Mouse (Mus musculus) hindbrain, embryonic 13.5 days (tissue): ENCODE results near the gene Ptbp1. TPM values are rescaled to one million over a fixed set of nuclear protein-coding genes. Genes with fewer than 3 reads are reported as not detected.
A peak's percentile ranks its signal among the peaks of the same experiment; 100 is the strongest.

Source experiments
- ATAC-seq: fragments of 200-750 bp; cut with Nextera tagmentation; 2 replicates; pipeline ENCODE4 v1.8.0; 2017; ENCODE audit warnings: moderate TSS enrichment; ENCODE audit not compliant: low FRiP score
- H3K27ac ChIP-seq: fragments of 300-500 bp; sonication (generic); 2 replicates; pipeline ENCODE4 v1.5.1; 2015; ENCODE audit warnings: inconsistent platforms, mild to moderate bottlenecking, moderate library complexity
- H3K27me3 ChIP-seq: fragments of 300-500 bp; sonication (generic); 2 replicates; pipeline ENCODE4 v1.6.1; 2015; ENCODE audit warnings: mild to moderate bottlenecking, inconsistent platforms
- H3K36me3 ChIP-seq: fragments of 300-500 bp; sonication (generic); 2 replicates; pipeline ENCODE4 v1.6.1; 2015; ENCODE audit warnings: mild to moderate bottlenecking, inconsistent platforms
- H3K4me1 ChIP-seq: fragments of 300-500 bp; sonication (generic); replicated peaks from 2 replicates; pipeline ENCODE4 v1.6.1; 2015; ENCODE audit warnings: inconsistent platforms
- H3K4me2 ChIP-seq: fragments of 300-500 bp; sonication (generic); 2 replicates; pipeline ENCODE4 v1.6.1; 2015; ENCODE audit warnings: inconsistent platforms, mild to moderate bottlenecking, moderate library complexity
- H3K4me3 ChIP-seq: fragments of 300-500 bp; sonication (generic); 2 replicates; pipeline ENCODE4 v1.5.1; 2015; ENCODE audit warnings: mild to moderate bottlenecking, inconsistent platforms
- H3K9ac ChIP-seq: fragments of 300-500 bp; sonication (generic); 2 replicates; pipeline ENCODE4 v1.6.1; 2015; ENCODE audit warnings: mild to moderate bottlenecking, inconsistent platforms
- H3K9me3 ChIP-seq: fragments of 300-500 bp; sonication (generic); 2 replicates; pipeline ENCODE4 v1.6.1; 2016; ENCODE audit warnings: inconsistent platforms
- WGBS: fragments of 180-500 bp; shearing (Covaris S2); methylation state at CpG from one replicate; pipeline ENCODE4 v1.1.7; 2015; 5-methylcytosine and 5-hydroxymethylcytosine counted together
- polyA plus RNA-seq: library from polyadenylated mRNA; unstranded; fragments of >200 nt; fragmentation: Nextera tagmentation; extraction: Ambion mirVana; gene quantifications from 2 replicates; pipeline ENCODE4 v1.2.1, GENCODE M21; 2015

The Ptbp1 gene
- polyA plus RNA-seq, 1 experiment from 2014 or later = 86.0 TPM

DNA sequence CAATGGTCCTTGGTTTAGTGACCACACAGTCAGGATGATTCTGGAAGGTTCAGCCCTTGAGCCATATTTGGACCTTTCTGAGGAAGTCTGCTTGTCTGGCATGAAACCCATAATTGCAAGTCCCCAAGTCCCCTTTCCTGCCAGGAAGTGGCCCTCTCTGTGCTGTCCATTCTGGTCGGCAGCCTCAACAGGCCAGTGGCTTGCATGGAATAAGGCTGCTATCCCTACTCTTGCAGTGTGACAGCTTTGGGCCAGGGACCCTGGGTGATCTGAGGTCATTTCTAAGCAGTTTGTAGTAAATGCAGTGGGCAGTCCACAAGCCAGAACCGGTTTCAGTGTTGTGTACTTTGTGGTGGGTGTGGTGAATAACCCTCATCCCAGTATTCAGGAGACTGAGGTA is 16.1 kb upstream of the Ptbp1 start:
- no peak overlapping the region for H3K4me3 ChIP-seq
- WGBS = 71% methylated on average over 2 of the region's 2 CpGs
- H3K27me3 ChIP-seq = no peaks in the 10 kb centered on the region
- no peak overlapping the region for H3K27ac ChIP-seq
- no peak overlapping the region for H3K4me2 ChIP-seq
- H3K9me3 ChIP-seq = peaks cover 3% of the 10 kb centered on the region; the same call in 1 of the 2 replicates
- H3K9ac ChIP-seq = no peak overlapping the region
- ATAC-seq = no peak
- H3K4me1 ChIP-seq = peaks cover 22% of the 10 kb centered on the region
- no peaks in the 10 kb centered on the region for H3K36me3 ChIP-seq

DNA sequence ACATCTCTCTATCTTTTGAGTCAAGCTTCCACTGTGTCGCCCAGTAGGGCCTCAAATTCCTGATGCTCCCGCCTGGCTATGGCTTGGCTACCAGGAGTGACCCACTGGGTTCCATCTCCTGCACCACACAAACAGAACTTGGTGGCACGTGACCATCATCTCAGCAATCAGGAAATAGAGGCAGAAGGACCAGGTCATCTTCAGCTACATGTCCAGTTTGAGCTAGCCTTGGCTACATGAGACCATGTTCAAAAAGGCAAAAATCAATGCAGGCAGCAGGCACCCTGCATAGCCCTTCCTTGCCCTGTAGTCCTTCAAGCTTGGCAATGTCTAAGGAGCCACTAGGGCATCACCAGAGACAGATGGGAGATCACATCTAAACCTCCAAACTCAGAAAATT is 14.1 kb upstream of the Ptbp1 start:
- 88% methylated on average over 3 of the region's 3 CpGs for WGBS
- no peak for ATAC-seq

DNA sequence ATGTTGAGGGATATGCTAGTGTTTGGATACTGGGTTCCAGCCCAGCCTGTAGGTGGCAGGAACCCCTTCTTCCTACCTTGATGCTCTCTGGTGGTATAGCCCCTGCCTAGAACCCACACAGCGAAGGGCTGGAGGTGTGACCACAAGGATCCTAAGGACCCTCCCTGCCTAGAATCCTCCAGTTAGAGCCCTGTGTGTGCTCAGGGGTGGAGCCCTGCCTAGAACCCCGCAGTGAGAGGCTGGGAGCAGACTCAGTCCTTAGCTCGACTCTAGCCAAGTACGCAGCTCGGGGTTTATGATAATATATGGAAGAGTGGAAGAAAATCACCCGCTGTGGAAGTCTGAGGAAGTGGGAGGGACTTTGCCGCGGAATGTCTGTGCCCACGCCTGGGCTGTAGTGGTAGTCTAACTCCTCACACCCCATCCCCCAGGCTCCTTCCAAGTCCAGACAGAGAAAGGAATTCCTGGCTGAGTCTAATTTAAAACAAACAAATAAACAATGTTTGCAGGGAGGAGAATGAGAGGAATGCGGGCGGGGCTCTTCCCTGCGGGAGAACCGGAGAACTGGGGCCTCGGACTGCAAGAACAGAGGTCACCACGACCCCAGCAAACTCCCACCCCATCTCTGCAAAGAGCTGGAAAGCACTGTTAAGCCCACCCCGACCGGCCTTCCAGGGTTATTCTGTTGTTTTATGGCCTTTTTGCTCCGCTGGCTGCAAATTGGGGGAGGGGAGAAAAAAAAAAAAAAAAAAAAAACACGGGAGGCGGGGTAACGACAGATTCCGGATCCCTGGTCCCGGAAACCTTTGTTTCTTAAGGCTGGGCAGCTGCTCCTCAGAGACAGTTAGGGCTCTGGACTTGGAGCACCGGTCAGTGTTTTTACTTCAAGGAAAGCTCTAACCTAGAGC is 13.3 kb upstream of the Ptbp1 start:
- WGBS = under 1% methylated on average over 24 of the region's 24 CpGs
- H3K9me3 ChIP-seq = peaks cover 3% of the 10 kb centered on the region; the same call in 1 of the 2 replicates

More for the DNA sequence above, 14.1 kb upstream of the Ptbp1 start:
- H3K9ac ChIP-seq = no peak overlapping the region
- peaks cover 3% of the 10 kb centered on the region; the same call in 1 of the 2 replicates for H3K9me3 ChIP-seq
- peaks cover 29% of the 10 kb centered on the region for H3K4me1 ChIP-seq
- H3K4me2 ChIP-seq = peak overlapping the region; percentile 57; the same call in 1 of the 2 replicates
- no peaks in the 10 kb centered on the region for H3K36me3 ChIP-seq
- no peaks in the 10 kb centered on the region for H3K27me3 ChIP-seq
- H3K27ac ChIP-seq = peak overlapping the region; percentile 75; the same call in 1 of the 2 replicates
- H3K4me3 ChIP-seq = no peak overlapping the region

DNA sequence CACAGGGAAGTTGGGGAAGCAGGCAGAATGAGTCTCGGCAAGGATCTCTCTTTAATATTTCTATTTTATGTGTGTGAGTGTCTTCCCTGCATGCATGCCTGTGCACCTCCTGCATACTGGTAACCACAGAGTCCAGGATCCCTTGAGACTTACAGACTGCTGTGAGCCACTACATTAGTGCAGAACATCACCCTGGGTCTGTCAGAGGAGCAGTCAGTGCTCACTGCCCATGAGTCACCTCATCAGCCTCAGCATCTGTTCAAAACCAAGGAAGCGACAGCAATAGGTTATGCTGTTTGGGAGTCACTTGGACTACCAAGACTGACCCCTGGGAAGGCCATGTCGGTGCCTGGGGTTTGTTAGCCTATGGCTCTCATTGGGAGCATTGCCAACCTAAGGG is 11.9 kb upstream of the Ptbp1 start:
- Histone ChIP-seq H3K36me3 (no peaks in the 10 kb centered on the region), H3K4me3 (no peak overlapping the region), H3K27ac (no peak overlapping the region), H3K9me3 (no peaks in the 10 kb centered on the region), H3K9ac (no peak overlapping the region), H3K4me1 (peaks cover 29% of the 10 kb centered on the region), H3K4me2 (no peak overlapping the region), H3K27me3 (no peaks in the 10 kb centered on the region)
- ATAC-seq = no peak
- 76% methylated on average over 3 of the region's 3 CpGs for WGBS

More for the DNA sequence above, 13.3 kb upstream of the Ptbp1 start:
- Histone ChIP-seq H3K27ac (peak overlapping the region; percentile 75), H3K27me3 (no peaks in the 10 kb centered on the region), H3K4me3 (peak overlapping the region; percentile 31), H3K9ac (peak overlapping the region; percentile 67), H3K4me2 (peak overlapping the region; percentile 57), H3K4me1 (peaks cover 29% of the 10 kb centered on the region), H3K36me3 (no peaks in the 10 kb centered on the region)
- ATAC-seq = peak; percentile 80

DNA sequence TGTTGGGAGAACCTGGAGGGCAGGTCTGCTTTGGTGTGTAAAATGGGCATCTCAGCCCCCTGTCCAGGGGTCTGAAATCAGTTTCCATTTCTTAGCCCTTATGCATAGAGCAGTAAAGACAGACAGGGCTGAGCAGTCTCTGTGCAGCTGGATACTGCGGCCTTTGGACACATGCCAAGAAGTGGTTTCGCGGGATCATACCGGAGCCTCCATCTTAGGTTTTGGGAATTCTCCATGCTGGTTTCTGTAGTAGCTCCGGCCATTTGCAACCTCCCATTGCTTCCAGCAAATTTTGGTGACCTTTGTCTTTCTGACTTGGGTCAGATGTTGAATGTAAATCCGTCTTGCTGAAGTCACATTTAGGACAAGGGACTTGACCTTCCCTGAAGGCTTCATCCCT is 10.8 kb upstream of the Ptbp1 start:
- no peak overlapping the region for H3K27ac ChIP-seq
- no peak for ATAC-seq
- H3K4me3 ChIP-seq = no peak overlapping the region
- H3K36me3 ChIP-seq = no peaks in the 10 kb centered on the region
- peaks cover 34% of the 10 kb centered on the region for H3K4me1 ChIP-seq
- H3K27me3 ChIP-seq = no peaks in the 10 kb centered on the region
- no peak overlapping the region for H3K9ac ChIP-seq
- WGBS = 52% methylated on average over 6 of the region's 6 CpGs
- H3K9me3 ChIP-seq = no peaks in the 10 kb centered on the region
- no peak overlapping the region for H3K4me2 ChIP-seq

DNA sequence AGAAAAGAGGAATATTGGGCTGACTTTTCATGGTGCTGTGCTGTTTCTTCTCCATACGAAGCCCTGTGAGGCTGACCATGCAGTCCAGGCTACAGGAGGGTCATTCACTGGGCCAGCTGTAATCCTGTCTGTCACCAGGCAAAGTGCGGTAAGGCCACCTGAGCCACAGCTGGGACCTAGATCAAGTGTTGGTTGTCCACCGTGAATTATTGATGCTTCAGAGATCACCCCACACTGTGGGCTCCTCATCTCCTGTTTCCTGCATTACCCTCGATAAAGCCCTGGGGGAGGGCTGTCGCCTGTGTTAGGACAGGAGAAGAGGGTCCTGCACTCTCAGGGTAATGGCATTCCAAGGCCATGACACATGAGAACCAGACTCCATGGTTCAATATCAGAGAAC is 7.7 kb upstream of the Ptbp1 start:
- no peak overlapping the region for H3K4me3 ChIP-seq
- H3K27me3 ChIP-seq = no peaks in the 10 kb centered on the region
- 60% methylated on average over 5 of the region's 5 CpGs for WGBS
- no peak overlapping the region for H3K9ac ChIP-seq
- H3K4me2 ChIP-seq = no peak overlapping the region
- ATAC-seq = no peak
- no peaks in the 10 kb centered on the region for H3K36me3 ChIP-seq
- no peak overlapping the region for H3K27ac ChIP-seq
- H3K4me1 ChIP-seq = peaks cover 29% of the 10 kb centered on the region
- H3K9me3 ChIP-seq = no peaks in the 10 kb centered on the region

DNA sequence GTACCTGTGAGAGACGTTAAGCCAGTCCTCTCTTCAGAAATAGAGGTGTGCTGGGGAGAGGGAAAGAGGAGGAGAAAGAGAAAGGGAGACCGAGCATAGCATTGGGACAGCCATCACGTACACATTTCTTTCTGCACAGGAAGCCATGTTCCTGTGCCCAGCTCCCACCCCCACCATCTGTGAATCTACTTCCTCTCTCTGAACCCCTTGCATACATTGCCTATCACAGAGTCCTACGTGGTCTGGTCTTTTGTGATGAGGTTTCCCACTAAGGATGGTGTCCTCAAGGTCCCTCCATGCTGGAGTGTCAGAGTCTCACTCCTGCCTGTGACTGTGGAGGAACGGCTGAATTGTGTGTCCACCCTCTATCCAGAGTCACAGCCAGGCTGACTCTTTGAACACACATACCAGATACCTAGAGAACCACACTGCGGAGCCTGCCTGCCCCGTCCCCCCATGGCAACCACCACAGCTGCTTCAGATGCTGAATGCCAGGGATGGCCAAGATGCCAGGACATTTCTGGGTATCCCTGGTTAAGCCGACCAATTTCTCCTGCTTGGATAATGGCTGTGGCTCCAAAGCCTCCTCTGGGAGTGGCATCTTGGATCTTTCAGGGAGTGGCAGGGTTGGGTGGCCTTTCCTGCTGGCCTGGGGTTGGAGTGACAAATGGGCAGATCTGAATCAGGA is 4.1 kb upstream of the Ptbp1 start:
- peaks cover 32% of the 10 kb centered on the region for H3K4me1 ChIP-seq
- H3K27me3 ChIP-seq = no peaks in the 10 kb centered on the region
- H3K27ac ChIP-seq = no peak overlapping the region
- no peak overlapping the region for H3K4me3 ChIP-seq
- no peak overlapping the region for H3K9ac ChIP-seq
- no peak overlapping the region for H3K4me2 ChIP-seq
- ATAC-seq = no peak
- 89% methylated on average over 8 of the region's 8 CpGs for WGBS
- H3K9me3 ChIP-seq = no peaks in the 10 kb centered on the region
- H3K36me3 ChIP-seq = no peaks in the 10 kb centered on the region

DNA sequence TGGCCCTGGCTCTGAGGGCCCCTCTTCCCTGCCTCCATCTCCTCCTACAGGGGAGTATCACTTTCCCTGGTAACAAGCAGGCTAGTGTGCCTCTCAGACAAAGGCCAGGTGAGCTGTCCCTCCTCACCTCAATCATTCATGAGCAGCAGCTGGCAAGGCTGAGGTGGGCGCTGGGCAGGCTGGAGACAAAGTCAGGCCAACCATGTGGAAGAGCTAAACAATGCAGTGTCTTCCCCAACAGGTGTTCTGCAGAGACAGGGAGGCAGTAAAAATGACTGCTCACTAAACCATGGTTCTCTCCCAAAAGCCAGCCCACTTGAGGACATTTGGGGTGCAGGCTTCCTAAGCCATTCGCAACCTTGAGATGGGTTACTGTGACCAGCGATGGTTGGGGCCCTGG is 2.6 kb upstream of the Ptbp1 start:
- Histone ChIP-seq H3K4me2 (peak overlapping the region; percentile 69), H3K36me3 (peaks cover 4% of the 10 kb centered on the region; the same call in 1 of the 2 replicates), H3K4me1 (peaks cover 47% of the 10 kb centered on the region), H3K27me3 (no peaks in the 10 kb centered on the region), H3K4me3 (no peak overlapping the region), H3K9me3 (no peaks in the 10 kb centered on the region), H3K9ac (peak overlapping the region; percentile 82), H3K27ac (peak overlapping the region; percentile 100)
- WGBS = 78% methylated on average over 3 of the region's 3 CpGs
- ATAC-seq = no peak

DNA sequence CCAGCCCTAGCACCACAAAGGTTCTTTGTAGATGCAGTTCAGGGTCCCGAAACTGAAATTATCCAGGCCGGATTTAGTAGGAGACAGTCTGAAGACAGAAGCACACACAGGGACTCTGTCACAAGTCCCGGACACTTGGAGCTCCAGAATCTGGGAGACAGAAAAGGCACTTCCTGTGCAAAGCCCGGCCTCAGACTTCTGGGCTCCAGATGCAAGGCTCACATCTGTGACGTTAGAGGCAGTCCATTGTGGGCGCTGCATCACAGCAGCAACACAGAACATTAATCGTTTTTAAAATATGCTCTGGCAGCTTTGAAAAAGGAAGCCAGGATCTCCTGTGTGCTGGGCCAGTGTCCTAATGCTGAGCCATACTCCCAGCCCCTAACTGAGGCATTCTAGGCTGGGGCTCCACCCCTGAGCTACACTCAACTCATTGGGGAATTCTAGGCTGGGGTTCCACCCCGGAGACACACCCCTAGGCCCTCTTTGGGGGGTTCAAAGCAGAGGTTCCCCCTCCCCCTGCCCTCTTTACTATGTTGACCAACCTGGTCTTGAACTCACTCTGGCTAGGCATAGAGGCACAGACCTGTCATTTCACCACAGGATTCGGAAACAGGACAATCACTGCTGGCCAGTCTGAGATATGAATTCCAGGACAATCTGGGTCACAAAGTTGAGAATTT is 2.0 kb upstream of the Ptbp1 start:
- Histone ChIP-seq H3K4me3 (peak overlapping the region; percentile 100), H3K36me3 (peaks cover 9% of the 10 kb centered on the region), H3K27ac (peak overlapping the region; percentile 100), H3K4me2 (peak overlapping the region; percentile 69), H3K4me1 (peaks cover 52% of the 10 kb centered on the region), H3K9ac (peak overlapping the region; percentile 82), H3K27me3 (no peaks in the 10 kb centered on the region), H3K9me3 (no peaks in the 10 kb centered on the region)
- WGBS = 61% methylated on average over 9 of the region's 9 CpGs
- ATAC-seq = no peak

DNA sequence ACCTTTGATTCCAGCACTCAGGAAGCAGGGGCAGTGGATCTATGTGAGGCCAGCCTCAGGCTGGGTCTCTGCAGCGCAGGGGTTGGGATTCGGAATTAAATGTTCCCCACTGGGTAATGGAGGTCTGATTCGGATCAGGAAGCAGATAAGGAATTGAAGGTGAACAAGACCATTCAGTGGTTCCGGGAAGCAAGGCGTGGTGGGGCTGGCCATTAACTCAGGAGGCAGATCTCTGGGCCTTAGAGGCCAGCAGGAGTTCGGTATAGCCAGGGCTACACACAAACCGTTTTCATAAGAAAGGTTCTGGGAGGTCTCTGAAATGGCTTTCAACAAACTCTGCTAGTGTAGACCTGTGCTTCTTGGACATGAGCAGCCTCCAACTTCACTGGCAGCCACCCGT is 1.4 kb upstream of the Ptbp1 start:
- Histone ChIP-seq H3K9ac (peak overlapping the region; percentile 82), H3K4me3 (peak overlapping the region; percentile 100), H3K27ac (peak overlapping the region; percentile 100), H3K4me2 (peak overlapping the region; percentile 69), H3K27me3 (no peaks in the 10 kb centered on the region), H3K36me3 (peaks cover 14% of the 10 kb centered on the region), H3K4me1 (peaks cover 57% of the 10 kb centered on the region), H3K9me3 (no peaks in the 10 kb centered on the region)
- 21% methylated on average over 8 of the region's 8 CpGs for WGBS
- ATAC-seq = no peak

DNA sequence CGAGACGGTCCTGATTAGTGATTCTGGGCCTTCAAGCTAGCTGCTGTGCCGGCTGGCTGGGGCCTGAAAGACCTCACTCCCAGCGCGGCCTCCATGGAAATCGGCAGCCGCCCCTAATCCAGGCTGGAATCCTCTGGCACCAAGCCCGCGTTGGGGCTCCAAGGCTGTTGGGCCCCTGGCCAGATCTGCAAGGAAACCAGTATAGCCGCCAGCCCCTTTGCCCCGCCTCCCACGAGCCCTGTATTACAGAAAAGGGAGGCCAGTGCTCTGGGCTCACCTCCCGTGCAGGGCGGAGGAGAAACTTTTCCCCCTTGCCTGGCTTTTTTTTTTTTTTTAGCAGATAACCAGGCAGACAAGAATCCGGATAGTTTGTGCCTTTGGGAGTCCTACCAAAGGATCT is 835 bp upstream of the Ptbp1 start:
- H3K9me3 ChIP-seq = no peaks in the 10 kb centered on the region
- WGBS = 2% methylated on average over 15 of the region's 15 CpGs
- H3K27me3 ChIP-seq = no peaks in the 10 kb centered on the region
- peaks cover 58% of the 10 kb centered on the region for H3K4me1 ChIP-seq
- H3K9ac ChIP-seq = peak overlapping the region; percentile 82
- peak overlapping the region; percentile 100 for H3K4me3 ChIP-seq
- H3K27ac ChIP-seq = peak overlapping the region; percentile 100
- H3K4me2 ChIP-seq = peak overlapping the region; percentile 69
- peaks cover 17% of the 10 kb centered on the region for H3K36me3 ChIP-seq
- 0 out of 2 replicates have a peak, but pooled peaks have one; percentile 5 for ATAC-seq
